Mouse (Mus musculus) kidney, postnatal 0 days (tissue): ENCODE data around the gene Ranbp3l. TPM values are rescaled to one million over a fixed set of nuclear protein-coding genes. Genes with fewer than 3 reads are reported as not detected.

Experiments used
- ATAC-seq: fragments of 200-750 bp; cut with Nextera tagmentation; replicated peaks from 2 replicates; pipeline ENCODE4 v1.8.0; 2017; ENCODE audit warnings: low read depth, moderate number of reproducible peaks, moderate TSS enrichment, moderate library complexity; ENCODE audit not compliant: low FRiP score
- DNase-seq: peaks from one replicate; pipeline ENCODE4 v3.0.0-alpha.2; 2016; ENCODE audit warnings: low spot score
- H3K27ac ChIP-seq: fragments of 300-500 bp; sonication (generic); 2 replicates; pipeline ENCODE4 v1.5.1; 2014; ENCODE audit warnings: mild to moderate bottlenecking
- H3K27me3 ChIP-seq: fragments of 300-500 bp; sonication (generic); 2 replicates; pipeline ENCODE4 v1.6.1; 2014; ENCODE audit warnings: low read length, mixed read lengths; ENCODE audit not compliant: insufficient read depth
- H3K36me3 ChIP-seq: fragments of 300-500 bp; sonication (generic); 2 replicates; pipeline ENCODE4 v1.6.1; 2014; ENCODE audit warnings: low read length, mixed read lengths; ENCODE audit not compliant: insufficient read depth
- H3K4me1 ChIP-seq: fragments of 300-500 bp; sonication (generic); replicated peaks from 2 replicates; pipeline ENCODE4 v1.6.1; 2014; ENCODE audit warnings: antibody characterized with exemption, low read length, mixed read lengths; ENCODE audit not compliant: insufficient read depth
- H3K4me2 ChIP-seq: fragments of 300-500 bp; sonication (generic); 2 replicates; pipeline ENCODE4 v1.6.1; 2014; ENCODE audit warnings: mild to moderate bottlenecking, low read length, moderate library complexity, mixed read lengths
- H3K4me3 ChIP-seq: fragments of 300-500 bp; sonication (generic); replicated peaks from 2 replicates; pipeline ENCODE4 v1.5.1; 2014; ENCODE audit warnings: low read depth, low read length
- H3K9ac ChIP-seq: fragments of 300-500 bp; sonication (generic); 2 replicates; pipeline ENCODE4 v1.6.1; 2014; ENCODE audit warnings: low read depth, low read length
- H3K9me3 ChIP-seq: fragments of 300-500 bp; sonication (generic); replicated peaks from 2 replicates; pipeline ENCODE4 v1.6.1; 2016; ENCODE audit warnings: low read length, inconsistent platforms, mixed read lengths
- CTCF ChIP-seq: IDR thresholded peaks from 2 replicates; pipeline ENCODE4 v1.5.1; 2016; ENCODE audit warnings: antibody characterized with exemption, low read depth, mild to moderate bottlenecking, moderate library complexity
- WGBS: fragments of 180-500 bp; shearing (Covaris S2); extraction: QIAGEN DNeasy Blood & Tissue Kit; methylation state at CpG from one replicate; pipeline ENCODE4 v1.1.7; 2014; 5-methylcytosine and 5-hydroxymethylcytosine counted together
- polyA plus RNA-seq: library from polyadenylated mRNA; unstranded; fragments of >200 nt; fragmentation: Nextera tagmentation; extraction: Ambion mirVana; gene quantifications from 2 replicates; pipeline ENCODE4 v1.2.1, GENCODE M21; 2015

The Ranbp3l gene
- polyA plus RNA-seq = 37.8 and 43.2 TPM in 2 replicates

DNA sequence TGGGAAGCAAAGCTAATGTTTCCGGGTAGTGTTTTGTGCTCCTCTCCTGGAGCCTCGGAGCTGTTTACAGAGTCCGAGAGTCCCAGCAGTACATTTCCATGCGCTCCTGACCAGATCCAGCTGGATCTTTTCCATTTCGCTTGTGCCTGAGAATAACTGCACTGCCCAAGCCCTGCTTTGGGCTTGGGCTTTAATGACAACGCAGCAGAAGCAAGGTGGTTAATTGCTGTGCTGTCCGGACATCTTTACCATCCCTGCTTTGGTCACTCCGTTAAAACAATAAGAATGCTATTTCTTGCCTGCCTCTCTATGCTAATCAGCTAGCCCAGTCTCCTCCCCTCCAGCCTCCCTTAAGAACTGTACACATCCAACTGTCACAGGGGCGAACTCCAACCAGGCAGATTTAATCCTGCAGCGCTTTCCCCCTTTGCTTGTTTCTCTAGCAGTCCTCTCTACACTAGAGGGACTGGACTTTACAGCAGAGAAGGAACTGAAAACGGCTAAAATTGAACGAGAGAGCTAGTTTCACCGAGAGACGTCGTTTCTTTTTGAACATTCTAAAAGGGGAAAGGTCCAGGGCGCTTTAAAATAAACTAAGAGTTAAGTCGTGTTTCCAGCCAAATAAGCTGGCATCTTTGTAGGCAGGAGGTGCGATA, at the start of gene Ranbp3l:
TSS of gene Ranbp3l (plus strand) at position 377 of the 656 bp plus-strand sequence.
- Histone ChIP-seq H3K27me3 (no peaks in the 10 kb centered on the region), H3K4me1 (0 out of 2 replicates have a peak, but pooled peaks cover 12% of the 10 kb centered on the region), H3K36me3 (no peaks in the 10 kb centered on the region), H3K4me2 (peak within 1 kb of the TSS; percentile 49), H3K4me3 (peak within 1 kb of the TSS; percentile 18), H3K9ac (no peak within 1 kb of the TSS), H3K27ac (peak within 1 kb of the TSS; percentile 73), H3K9me3 (no peaks in the 10 kb centered on the region)
- peak; percentile 83 for ATAC-seq
- peak; percentile 81 for DNase-seq
- WGBS = 21% methylated on average over 18 of the region's 18 CpGs
- TF ChIP-seq CTCF = no peak

DNA sequence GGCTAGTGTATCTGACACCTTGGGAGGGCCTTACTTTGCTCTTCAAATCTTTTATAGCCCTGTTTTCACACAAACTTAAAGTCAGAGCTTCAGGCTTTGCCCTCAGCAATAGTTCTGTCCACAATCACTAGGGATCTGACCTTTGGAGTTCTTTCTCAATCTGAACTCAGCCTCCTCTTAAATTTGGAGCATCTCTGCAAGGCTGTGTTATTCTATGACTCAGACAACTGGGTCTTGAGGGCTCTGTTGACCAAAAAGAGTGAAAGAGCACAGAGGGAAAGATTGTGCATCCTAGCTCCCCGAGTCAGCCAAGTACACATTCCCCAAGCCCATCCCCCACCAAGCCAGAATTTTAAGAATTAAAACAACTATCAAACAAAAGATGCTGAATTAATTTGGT, 37.7 kb upstream of the Ranbp3l start:
- ATAC-seq = no peak
- no peaks in the 10 kb centered on the region for H3K4me1 ChIP-seq

DNA sequence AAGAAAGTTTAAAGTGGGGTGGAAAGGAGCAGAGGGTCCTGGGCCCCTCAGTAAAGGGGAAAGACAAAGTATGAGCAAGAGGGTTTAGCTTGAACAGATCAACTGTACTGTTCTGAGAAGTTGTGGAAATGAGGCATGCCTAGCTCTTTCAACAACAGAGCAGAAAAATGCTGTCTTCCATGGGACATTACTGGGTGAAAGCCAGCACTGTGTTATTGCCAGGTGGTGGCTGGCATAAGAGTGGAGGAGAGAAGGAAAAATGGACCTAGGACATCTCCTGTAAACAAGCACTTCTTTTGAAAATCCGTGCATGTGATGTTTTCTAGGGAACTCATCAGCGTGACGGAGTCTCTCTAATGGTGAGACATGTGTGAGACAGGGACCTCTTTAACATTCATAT, 30.8 kb upstream of the Ranbp3l start:
- TF ChIP-seq CTCF = no peak
- no peaks in the 10 kb centered on the region for H3K4me1 ChIP-seq
- no peak for DNase-seq
- H3K4me2 ChIP-seq = no peak overlapping the region
- H3K9ac ChIP-seq = no peak overlapping the region
- H3K9me3 ChIP-seq = no peaks in the 10 kb centered on the region
- H3K4me3 ChIP-seq = no peak overlapping the region
- no peaks in the 10 kb centered on the region for H3K36me3 ChIP-seq
- 81% methylated on average over 3 of the region's 3 CpGs for WGBS
- no peaks in the 10 kb centered on the region for H3K27me3 ChIP-seq
- no peak overlapping the region for H3K27ac ChIP-seq
- ATAC-seq = no peak

More for the DNA sequence above, 37.7 kb upstream of the Ranbp3l start:
- no peak overlapping the region for H3K4me2 ChIP-seq
- no peak overlapping the region for H3K27ac ChIP-seq
- no peak for TF ChIP-seq CTCF
- H3K9me3 ChIP-seq = no peaks in the 10 kb centered on the region
- H3K9ac ChIP-seq = no peak overlapping the region
- H3K4me3 ChIP-seq = no peak overlapping the region
- no peaks in the 10 kb centered on the region for H3K36me3 ChIP-seq
- 82% methylated on average over 1 of the region's 1 CpGs for WGBS
- H3K27me3 ChIP-seq = no peaks in the 10 kb centered on the region
- no peak for DNase-seq

DNA sequence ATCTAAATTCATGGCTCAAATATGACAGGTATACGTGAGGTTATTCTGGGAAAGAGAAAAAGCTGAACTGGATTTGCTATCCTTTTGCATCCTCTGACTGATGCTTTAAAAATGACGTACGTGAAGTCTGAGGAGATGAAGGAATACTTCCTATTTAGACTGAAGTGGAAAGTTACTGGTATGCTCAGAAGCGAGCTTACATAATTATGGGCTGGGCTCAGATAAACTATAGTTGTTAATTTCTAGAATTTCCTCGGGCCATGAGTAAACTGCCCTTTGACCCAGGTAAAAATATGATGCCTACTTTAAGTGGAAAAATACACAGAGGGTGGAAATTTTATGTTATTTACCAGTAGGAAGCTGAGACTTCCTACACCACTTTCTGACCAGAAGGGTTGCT, 26.9 kb upstream of the Ranbp3l start:
- H3K27me3 ChIP-seq = no peaks in the 10 kb centered on the region
- no peak overlapping the region for H3K4me3 ChIP-seq
- no peaks in the 10 kb centered on the region for H3K36me3 ChIP-seq
- H3K4me2 ChIP-seq = no peak overlapping the region
- DNase-seq (peak; percentile 52), ATAC-seq (0 out of 2 replicates have a peak, but pooled peaks have one; percentile 25)
- H3K9ac ChIP-seq = no peak overlapping the region
- no peaks in the 10 kb centered on the region for H3K9me3 ChIP-seq
- 0 out of 2 replicates have a peak overlapping the region, but pooled peaks have one; percentile 13 for H3K27ac ChIP-seq
- TF ChIP-seq CTCF = no peak
- 62% methylated on average over 5 of the region's 5 CpGs for WGBS
- H3K4me1 ChIP-seq = no peaks in the 10 kb centered on the region

DNA sequence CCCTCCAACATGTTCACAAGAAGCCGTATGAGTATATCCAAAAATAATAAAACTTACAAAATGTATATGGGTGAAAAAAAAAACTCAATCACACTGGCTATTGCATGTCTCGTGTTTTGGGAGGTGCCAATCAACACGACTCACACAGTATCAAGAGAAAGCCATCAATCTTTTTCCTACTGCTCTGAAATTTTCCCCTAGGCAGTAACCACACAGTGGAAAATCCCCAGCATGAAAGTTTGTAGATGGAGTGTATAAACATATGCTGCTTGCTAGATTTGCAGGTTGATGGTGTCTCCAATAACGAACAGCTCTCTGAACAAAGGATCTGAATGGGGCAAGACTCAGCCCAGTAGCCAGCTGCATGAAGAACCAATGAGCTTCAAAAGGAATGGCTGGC, 16.9 kb upstream of the Ranbp3l start:
- no peak for TF ChIP-seq CTCF
- WGBS = 56% methylated on average over 4 of the region's 4 CpGs
- DNase-seq (no peak), ATAC-seq (no peak)
- Histone ChIP-seq H3K9me3 (no peaks in the 10 kb centered on the region), H3K36me3 (no peaks in the 10 kb centered on the region), H3K27me3 (no peaks in the 10 kb centered on the region), H3K4me2 (no peak overlapping the region), H3K4me1 (no peaks in the 10 kb centered on the region), H3K9ac (no peak overlapping the region), H3K4me3 (no peak overlapping the region), H3K27ac (no peak overlapping the region)

DNA sequence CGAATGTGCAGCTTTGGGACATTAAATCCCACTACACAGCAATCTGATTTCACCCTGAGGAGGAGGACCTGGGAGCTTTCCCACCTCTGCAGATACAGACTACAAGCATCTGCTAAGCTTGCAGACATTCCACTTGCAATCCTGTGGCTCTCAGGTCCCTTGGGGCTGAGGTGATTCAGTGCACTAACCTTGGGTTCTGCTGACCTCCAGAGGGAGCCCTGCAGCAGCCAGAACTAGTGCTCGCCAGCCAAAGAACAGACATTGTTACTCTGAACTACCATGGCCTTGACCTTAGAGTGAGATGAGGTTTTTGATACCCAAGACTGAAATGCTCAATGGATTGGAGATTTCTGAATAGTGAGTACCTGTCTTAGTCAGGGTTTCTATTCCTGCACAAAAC, 4.4 kb upstream of the Ranbp3l start:
- Histone ChIP-seq H3K9ac (no peak overlapping the region), H3K4me3 (no peak overlapping the region), H3K27me3 (no peaks in the 10 kb centered on the region), H3K36me3 (no peaks in the 10 kb centered on the region), H3K4me1 (0 out of 2 replicates have a peak, but pooled peaks cover 8% of the 10 kb centered on the region), H3K9me3 (no peaks in the 10 kb centered on the region), H3K4me2 (no peak overlapping the region), H3K27ac (no peak overlapping the region)
- WGBS = 62% methylated on average over 2 of the region's 2 CpGs
- peak; percentile 59 for TF ChIP-seq CTCF
- DNase-seq (peak; percentile 28), ATAC-seq (no peak)
